Mouse (Mus musculus) midbrain, postnatal 0 days (tissue): ENCODE data around the gene Pitpnc1. TPM values are rescaled to one million over a fixed set of nuclear protein-coding genes. Genes with fewer than 3 reads are reported as not detected.

Experiments
- ATAC-seq: fragments of 200-750 bp; cut with Nextera tagmentation; 2 replicates; pipeline ENCODE4 v1.8.0; 2017; ENCODE audit warnings: moderate number of reproducible peaks, mild to moderate bottlenecking, moderate TSS enrichment, moderate library complexity; ENCODE audit not compliant: low FRiP score
- DNase-seq: peaks from one replicate; pipeline ENCODE4 v3.0.0-alpha.2; 2015; ENCODE audit warnings: low spot score
- H3K27ac ChIP-seq: fragments of 300-500 bp; sonication (generic); 2 replicates; pipeline ENCODE4 v1.5.1; 2014; ENCODE audit warnings: low read depth, mild to moderate bottlenecking, low read length, mixed read lengths
- H3K27me3 ChIP-seq: fragments of 300-500 bp; sonication (generic); 2 replicates; pipeline ENCODE4 v1.6.1; 2014; ENCODE audit warnings: low read length, control low read depth, mixed read lengths; ENCODE audit not compliant: insufficient read depth
- H3K36me3 ChIP-seq: fragments of 300-500 bp; sonication (generic); 2 replicates; pipeline ENCODE4 v1.6.1; 2014; ENCODE audit warnings: low read length, control low read depth, mixed read lengths; ENCODE audit not compliant: insufficient read depth
- H3K4me1 ChIP-seq: fragments of 300-500 bp; sonication (generic); 2 replicates; pipeline ENCODE4 v1.6.1; 2014; ENCODE audit warnings: mild to moderate bottlenecking, control low read depth, antibody characterized with exemption, low read length, mixed read lengths; ENCODE audit not compliant: insufficient read depth
- H3K4me2 ChIP-seq: fragments of 300-500 bp; sonication (generic); 2 replicates; pipeline ENCODE4 v1.6.1; 2014; ENCODE audit warnings: low read depth, mild to moderate bottlenecking, low read length, mixed read lengths; ENCODE audit not compliant: poor library complexity, severe bottlenecking
- H3K4me3 ChIP-seq: fragments of 300-500 bp; sonication (generic); 2 replicates; pipeline ENCODE4 v1.5.1; 2014; ENCODE audit warnings: low read depth, mild to moderate bottlenecking, low read length, moderate library complexity
- H3K9ac ChIP-seq: fragments of 300-500 bp; sonication (generic); replicated peaks from 2 replicates; pipeline ENCODE4 v1.6.1; 2014; ENCODE audit warnings: mild to moderate bottlenecking, low read length, moderate library complexity, mixed read lengths; ENCODE audit not compliant: poor library complexity, severe bottlenecking
- H3K9me3 ChIP-seq: fragments of 300-500 bp; sonication (generic); 2 replicates; pipeline ENCODE4 v1.6.1; 2016; ENCODE audit warnings: low read length, control low read depth
- CTCF ChIP-seq: IDR thresholded peaks from 2 replicates; pipeline ENCODE4 v1.5.1; 2016; ENCODE audit warnings: antibody characterized with exemption, mild to moderate bottlenecking
- WGBS: fragments of 180-500 bp; shearing (Covaris S2); extraction: QIAGEN DNeasy Blood & Tissue Kit; methylation state at CpG from one replicate; pipeline ENCODE4 v1.1.7; 2014; 5-methylcytosine and 5-hydroxymethylcytosine counted together
- polyA plus RNA-seq: library from polyadenylated mRNA; unstranded; fragments of >200 nt; fragmentation: Nextera tagmentation; extraction: Ambion mirVana; gene quantifications from 2 replicates; pipeline ENCODE4 v1.2.1, GENCODE M21; 2015
- total RNA-seq: library from RNA; depleted of rRNA; stranded (reverse); fragments of >200 nt; gene quantifications from 2 replicates; pipeline ENCODE4 v1.2.3, GENCODE M21; 2014

The Pitpnc1 gene
- total and polyA plus RNA-seq, 2 experiments from 2014 or later, result 54.0 to 56.5 TPM

DNA sequence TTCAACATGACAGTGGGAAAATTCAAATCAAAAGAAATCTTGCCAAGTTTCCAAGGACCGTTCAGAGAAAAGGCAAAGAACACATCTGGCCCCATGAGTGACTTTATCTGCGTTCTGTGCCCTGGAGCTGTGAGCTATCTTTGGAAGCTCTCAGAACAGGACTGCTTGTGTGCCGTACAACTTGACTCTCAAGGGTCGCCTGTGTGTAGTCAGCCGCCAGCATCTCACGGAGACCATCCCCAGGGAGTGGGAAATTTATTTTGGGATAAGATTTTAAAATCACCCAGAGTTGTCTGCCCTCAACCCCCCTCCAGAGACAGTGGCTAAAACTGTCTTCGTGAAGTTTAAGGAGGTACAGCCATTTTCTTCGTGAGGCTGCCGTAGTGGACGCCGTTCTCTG, 268.7 kb downstream of the Pitpnc1 start:
- H3K4me3 ChIP-seq, result no peak overlapping the region
- no peaks in the 10 kb centered on the region for H3K4me1 ChIP-seq
- no peaks in the 10 kb centered on the region for H3K36me3 ChIP-seq
- DNase-seq, result no peak
- no peaks in the 10 kb centered on the region for H3K9me3 ChIP-seq
- H3K4me2 ChIP-seq, result no peak overlapping the region
- ATAC-seq, result no peak
- TF ChIP-seq CTCF, result no peak
- H3K9ac ChIP-seq, result no peak overlapping the region
- 85% methylated on average over 11 of the region's 11 CpGs for WGBS
- no peak overlapping the region for H3K27ac ChIP-seq
- H3K27me3 ChIP-seq, result no peaks in the 10 kb centered on the region

DNA sequence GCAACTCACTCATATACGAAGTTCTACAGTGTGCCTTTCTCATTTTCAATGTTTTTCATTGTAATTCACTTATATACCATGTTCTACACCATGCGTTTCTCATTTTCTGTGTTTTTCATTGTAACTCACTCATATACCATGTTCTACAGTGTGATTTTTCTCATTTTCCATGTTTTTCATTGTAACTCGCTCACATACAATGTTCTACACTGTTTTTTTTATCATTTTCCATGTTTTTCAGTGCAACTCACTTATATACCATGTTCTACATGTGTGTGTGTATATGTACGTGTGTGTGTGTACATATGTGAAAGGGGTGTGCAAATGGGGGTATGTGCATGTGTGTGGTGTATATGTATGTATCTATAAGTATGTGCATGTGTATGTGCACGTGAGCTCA, 271.2 kb downstream of the Pitpnc1 start:
- 82% methylated on average over 5 of the region's 5 CpGs for WGBS
- H3K27me3 ChIP-seq, result no peaks in the 10 kb centered on the region
- no peak for TF ChIP-seq CTCF
- no peak for DNase-seq
- H3K9me3 ChIP-seq, result no peaks in the 10 kb centered on the region
- H3K4me3 ChIP-seq, result no peak overlapping the region
- no peak overlapping the region for H3K27ac ChIP-seq
- ATAC-seq, result no peak
- H3K9ac ChIP-seq, result no peak overlapping the region
- no peak overlapping the region for H3K4me2 ChIP-seq
- H3K4me1 ChIP-seq, result no peaks in the 10 kb centered on the region
- H3K36me3 ChIP-seq, result no peaks in the 10 kb centered on the region

GRCm38 (mm10) chr11:107195334-107195733, 275.2 kb downstream of the Pitpnc1 start:
- WGBS, result 64% methylated on average over 2 of the region's 2 CpGs
- Histone ChIP-seq H3K9me3 (no peaks in the 10 kb centered on the region), H3K4me1 (no peaks in the 10 kb centered on the region), H3K9ac (no peak overlapping the region), H3K4me2 (no peak overlapping the region), H3K27me3 (no peaks in the 10 kb centered on the region), H3K36me3 (no peaks in the 10 kb centered on the region), H3K27ac (no peak overlapping the region), H3K4me3 (no peak overlapping the region)
- DNase-seq, result no peak
- ATAC-seq, result no peak
- no peak for TF ChIP-seq CTCF

GRCm38 (mm10) chr11:107190376-107190775, 280.1 kb downstream of the Pitpnc1 start:
- TF ChIP-seq CTCF, result no peak
- no peak overlapping the region for H3K27ac ChIP-seq
- ATAC-seq (no peak), DNase-seq (peak; percentile 42)
- no peak overlapping the region for H3K4me3 ChIP-seq
- H3K4me1 ChIP-seq, result peaks cover 3% of the 10 kb centered on the region; the same call in 1 of the 2 replicates
- H3K9me3 ChIP-seq, result no peaks in the 10 kb centered on the region
- H3K27me3 ChIP-seq, result no peaks in the 10 kb centered on the region
- no peak overlapping the region for H3K9ac ChIP-seq
- H3K4me2 ChIP-seq, result no peak overlapping the region
- H3K36me3 ChIP-seq, result no peaks in the 10 kb centered on the region
- WGBS, result 60% methylated on average over 2 of the region's 2 CpGs

GRCm38 (mm10) chr11:107188565-107189552, 281.6 kb downstream of the Pitpnc1 start, which contains the start of gene Nol11:
TSS of gene Nol11 (minus strand) at chr11:107189381.
- Histone ChIP-seq H3K9me3 (no peaks in the 10 kb centered on the region), H3K27me3 (no peaks in the 10 kb centered on the region), H3K36me3 (peaks cover 13% of the 10 kb centered on the region; the same call in 1 of the 2 replicates), H3K4me3 (peak within 1 kb of the TSS; percentile 63), H3K27ac (peak within 1 kb of the TSS; percentile 69), H3K9ac (peak within 1 kb of the TSS; percentile 72), H3K4me1 (peaks cover 3% of the 10 kb centered on the region; the same call in 1 of the 2 replicates), H3K4me2 (peak within 1 kb of the TSS; percentile 84)
- peak; percentile 96 for ATAC-seq
- under 1% methylated on average over 62 of the region's 62 CpGs for WGBS
- peak; percentile 98 for DNase-seq
- TF ChIP-seq CTCF, result peak; percentile 98

GRCm38 (mm10) chr11:107183777-107184176, 286.7 kb downstream of the Pitpnc1 start:
- Histone ChIP-seq H3K36me3 (peaks cover 37% of the 10 kb centered on the region), H3K4me1 (peaks cover 3% of the 10 kb centered on the region; the same call in 1 of the 2 replicates), H3K9me3 (no peaks in the 10 kb centered on the region), H3K4me3 (no peak overlapping the region), H3K9ac (no peak overlapping the region), H3K27ac (no peak overlapping the region), H3K4me2 (no peak overlapping the region), H3K27me3 (no peaks in the 10 kb centered on the region)
- ATAC-seq, result no peak
- TF ChIP-seq CTCF, result no peak
- WGBS, result 93% methylated on average over 8 of the region's 8 CpGs
- DNase-seq, result no peak
